Mouse (Mus musculus) G1E-ER4 (cell line): ENCODE data around the gene Srarp. TPM values are rescaled to one million over a fixed set of nuclear protein-coding genes. Genes with fewer than 3 reads are reported as not detected.

Experiments
- GATA1 ChIP-seq: IDR thresholded peaks from one replicate; pipeline ENCODE4 v1.8.0; 2012; ENCODE audit warnings: low read length, inconsistent platforms
- polyA plus RNA-seq: library from polyadenylated mRNA; stranded (reverse); fragments of >175 nt; gene quantifications from 2 replicates; pipeline ENCODE4 v1.2.3, GENCODE M21; 2012

Srarp gene
- polyA plus RNA-seq, 1 experiment = not detected

- no peak for TF ChIP-seq GATA1
Measured at GRCm38 (mm10) chr4:141443641-141444429, 7.9 kb upstream of the Srarp start.

DNA sequence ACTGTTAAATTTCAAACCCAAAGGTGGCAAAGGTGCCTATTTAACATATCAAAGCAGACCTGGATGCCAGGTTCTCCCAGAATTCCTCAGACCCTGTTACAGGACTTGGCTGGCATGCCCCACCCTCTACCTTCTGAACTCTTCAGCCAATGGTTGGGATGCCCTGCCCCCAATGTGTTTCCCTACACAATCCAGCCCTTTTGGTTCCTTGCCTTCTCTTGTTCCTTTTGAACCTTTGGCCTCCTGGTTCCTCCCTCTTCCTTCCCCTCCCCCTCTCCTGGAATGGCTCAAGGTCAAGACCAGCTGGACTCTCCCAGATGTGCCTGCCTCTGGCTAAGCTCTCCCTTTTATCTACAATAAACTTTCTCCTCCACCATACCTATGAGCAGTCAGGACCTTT lies 5.0 kb upstream of the Srarp start:
- no peak for TF ChIP-seq GATA1

DNA sequence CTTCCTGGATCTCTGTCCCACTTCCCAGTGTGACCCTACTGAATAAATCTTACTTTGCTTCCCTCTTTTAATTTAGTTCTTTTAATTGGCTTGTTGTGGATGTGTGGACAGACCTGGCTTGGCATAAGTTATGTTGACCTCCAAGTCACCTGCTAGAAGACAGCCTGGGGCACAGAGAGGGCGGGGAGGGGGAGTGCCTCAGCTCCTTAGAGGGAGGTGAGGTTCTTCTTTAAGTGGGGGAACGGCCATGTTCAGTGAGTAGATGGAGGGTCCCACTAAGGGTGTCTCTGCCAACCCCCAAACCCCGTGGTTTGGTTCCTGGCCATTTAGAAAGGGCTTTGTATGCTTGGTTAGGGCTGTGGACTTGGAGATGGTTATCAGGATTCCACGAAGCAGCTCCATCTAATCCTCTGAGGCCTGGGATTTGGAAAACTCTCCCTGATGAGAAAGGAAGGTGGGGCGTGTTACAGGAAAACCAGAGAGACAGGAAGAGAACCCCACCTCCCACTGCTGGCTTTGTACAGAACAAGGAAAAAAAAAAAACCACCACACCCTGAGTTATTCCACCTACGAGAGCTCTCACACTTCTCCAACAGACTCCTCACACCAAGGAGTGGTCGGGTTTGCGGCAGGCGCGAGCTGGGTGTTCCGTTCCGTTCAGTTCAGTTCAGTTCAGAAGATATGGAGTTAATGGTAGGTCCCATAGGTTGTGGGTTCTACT lies 3.3 kb upstream of the Srarp start:
- no peak for TF ChIP-seq GATA1

DNA sequence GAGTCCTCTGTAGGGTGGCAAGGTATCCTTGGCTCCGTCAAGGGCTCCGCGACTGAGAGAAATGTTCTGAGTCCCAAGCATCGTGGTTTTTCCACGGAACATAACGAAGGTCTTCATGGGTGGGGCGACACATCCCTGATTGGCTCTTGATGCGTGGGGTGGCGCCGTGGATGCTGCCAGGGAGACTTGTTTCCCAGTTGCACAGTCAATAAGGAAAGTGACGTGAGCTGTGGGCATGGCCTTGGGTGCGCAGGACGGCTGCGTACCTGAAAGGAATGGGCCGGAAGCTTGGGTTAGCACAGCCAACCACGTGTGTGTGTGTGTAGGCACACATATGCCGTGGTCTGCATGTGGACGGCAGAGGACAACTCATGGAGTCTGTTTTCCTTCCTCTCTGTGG lies 2.7 kb downstream of the Srarp start:
- TF ChIP-seq GATA1 = no peak

DNA sequence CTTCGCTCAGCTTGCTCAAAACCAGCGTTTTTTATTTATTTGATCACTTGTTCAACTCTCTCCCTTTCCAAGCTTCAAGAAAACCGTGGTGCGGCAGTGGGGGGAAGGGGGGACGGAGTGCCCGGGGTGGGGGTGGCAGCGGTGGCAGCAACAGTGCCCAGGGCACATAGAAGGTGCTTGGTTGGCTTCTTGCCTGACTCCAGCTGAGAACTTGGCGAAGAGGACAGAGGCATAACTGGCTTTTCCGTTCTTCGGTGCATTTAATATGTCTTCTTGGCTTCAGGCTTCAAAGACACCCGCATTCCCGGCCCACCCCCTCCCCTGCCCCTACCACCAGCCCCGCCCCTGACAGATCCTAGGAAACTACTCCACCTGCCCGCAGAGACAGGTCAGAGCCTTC lies 3.2 kb downstream of the Srarp start:
- no peak for TF ChIP-seq GATA1

- TF ChIP-seq GATA1 = no peak
Measured at GRCm38 (mm10) chr4:141430997-141431396, 4.9 kb downstream of the Srarp start.

GRCm38 (mm10) chr4:141429847-141430246 lies 6.1 kb downstream of the Srarp start:
- no peak for TF ChIP-seq GATA1

GRCm38 (mm10) chr4:141429381-141429780 lies 6.5 kb downstream of the Srarp start:
- no peak for TF ChIP-seq GATA1

- no peak for TF ChIP-seq GATA1
Measured at GRCm38 (mm10) chr4:141427921-141428320, 8.0 kb downstream of the Srarp start.

DNA sequence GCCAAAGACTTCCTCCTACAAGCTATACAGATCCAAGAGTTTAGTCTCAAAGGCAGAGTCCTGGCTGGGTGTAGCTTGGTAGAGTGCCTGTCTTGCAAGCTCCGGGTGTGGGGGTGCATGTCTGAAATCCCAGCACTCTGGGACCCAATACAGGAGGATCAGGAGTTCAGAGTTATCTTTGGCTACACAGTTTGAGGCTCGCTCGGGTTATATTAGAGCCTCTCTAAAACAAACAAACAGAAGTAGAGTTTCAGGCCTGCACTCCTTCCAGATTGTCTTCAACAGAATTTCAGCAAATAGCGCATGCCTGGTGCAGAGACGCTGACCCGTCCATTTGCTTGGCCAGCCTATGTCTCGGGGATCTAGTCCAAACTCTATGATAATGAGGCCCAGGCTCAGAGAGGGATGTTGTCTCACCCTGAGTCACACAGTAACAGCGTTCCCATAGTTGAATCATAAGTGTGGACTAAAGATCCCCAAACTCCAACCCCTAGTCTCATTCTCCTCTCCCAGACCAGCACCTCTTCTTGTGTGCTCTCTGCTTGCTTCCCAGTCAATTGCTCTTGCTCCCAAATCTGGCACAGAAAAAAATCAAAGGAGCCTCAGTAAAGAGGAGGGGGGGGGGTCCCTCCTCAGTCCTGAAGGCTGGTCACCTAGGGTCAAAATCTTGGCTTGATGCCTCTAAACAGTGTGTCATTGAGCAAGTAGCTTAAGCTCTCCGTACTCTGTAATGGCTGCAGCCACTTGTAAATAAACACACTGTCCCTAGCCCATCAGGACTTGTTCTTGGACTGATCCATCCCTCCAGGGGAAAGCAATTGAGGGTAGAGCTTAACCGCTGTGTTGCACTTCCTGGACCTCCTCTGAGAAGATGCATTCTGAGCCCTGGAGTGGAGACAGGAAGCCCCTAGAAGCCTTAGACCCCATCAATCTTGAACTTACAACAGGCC lies 8.8 kb downstream of the Srarp start:
- TF ChIP-seq GATA1 = no peak

DNA sequence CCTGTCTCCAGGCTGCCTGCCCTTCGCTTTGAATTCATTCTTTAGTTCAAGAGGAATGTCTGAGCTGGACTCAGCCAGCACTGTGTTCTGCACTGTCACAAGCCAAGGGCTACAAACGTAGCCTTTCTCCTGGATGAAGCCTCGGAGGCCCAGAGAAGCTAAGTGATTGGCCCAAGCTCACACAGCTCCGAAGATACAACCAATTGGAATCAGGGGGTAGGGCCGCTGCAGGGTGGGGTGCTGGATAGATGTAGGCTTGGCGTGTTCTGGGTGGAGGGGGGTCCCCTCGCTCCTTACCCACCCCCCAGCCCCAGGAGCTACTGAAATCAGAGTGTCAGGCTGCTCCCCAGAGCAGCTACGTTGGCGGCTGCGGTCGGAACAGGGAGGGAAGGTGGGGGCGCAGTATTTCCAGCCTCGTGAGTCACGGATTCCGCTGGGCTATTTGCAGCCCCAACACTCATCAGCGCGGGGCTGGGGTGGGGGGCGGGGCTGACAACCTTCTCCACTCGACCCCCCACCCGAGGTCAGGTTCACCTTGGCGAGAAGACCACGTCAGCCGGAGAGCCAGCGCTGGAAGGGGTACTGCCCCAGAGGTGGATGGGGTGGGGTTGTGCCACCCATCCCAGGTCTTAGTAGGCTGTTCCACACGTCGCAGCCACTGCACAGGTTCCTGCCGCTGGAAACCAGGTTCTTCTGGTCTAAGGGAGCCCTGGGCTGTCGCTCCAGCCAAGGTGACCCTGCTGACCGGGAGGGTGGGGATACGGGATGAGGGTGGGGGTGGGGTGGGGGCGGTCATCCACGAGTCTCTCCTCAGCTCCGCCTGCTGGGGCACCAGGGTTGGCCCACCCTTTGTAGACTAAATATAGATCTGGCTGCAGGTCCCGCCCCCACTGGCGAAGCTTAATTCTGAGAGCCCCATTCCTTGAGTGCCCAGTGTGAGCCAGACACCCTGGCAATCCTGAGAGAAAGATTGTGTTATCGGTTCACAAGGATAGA lies 10.1 kb downstream of the Srarp start:
- no peak for TF ChIP-seq GATA1

DNA sequence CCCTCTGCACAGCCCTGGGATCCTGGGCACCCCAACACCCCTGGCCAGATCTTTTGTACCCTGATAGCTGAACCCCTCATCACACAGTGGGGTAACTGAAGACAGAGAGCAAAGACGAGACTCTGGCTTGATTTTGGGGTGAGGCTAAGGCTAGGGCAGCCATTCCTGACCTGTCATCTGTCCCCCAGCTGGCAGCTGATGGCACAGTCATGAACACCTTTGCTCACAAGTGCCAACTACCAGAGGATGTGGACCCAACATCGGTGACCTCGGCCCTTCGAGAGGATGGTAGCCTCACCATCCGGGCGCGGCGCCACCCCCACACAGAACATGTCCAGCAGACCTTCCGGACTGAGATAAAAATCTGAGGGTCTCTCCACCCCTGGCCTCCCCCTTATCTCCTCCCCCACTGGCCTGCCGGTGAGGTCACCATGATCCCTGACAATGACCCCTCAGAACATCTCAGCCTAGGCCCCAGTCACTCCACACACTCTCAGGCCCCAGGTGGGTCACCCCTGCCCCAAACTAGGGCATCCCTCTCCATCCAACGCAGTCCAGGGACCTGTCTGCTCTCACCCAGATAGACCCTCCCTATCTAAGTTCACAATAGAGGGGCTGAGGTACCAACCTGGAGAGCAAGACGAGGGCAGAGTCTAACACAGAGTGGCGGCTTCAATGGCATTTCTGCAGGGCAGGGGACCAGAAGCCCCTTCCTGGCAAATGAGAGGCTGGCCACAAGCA lies 12.0 kb downstream of the Srarp start:
- no peak for TF ChIP-seq GATA1

DNA sequence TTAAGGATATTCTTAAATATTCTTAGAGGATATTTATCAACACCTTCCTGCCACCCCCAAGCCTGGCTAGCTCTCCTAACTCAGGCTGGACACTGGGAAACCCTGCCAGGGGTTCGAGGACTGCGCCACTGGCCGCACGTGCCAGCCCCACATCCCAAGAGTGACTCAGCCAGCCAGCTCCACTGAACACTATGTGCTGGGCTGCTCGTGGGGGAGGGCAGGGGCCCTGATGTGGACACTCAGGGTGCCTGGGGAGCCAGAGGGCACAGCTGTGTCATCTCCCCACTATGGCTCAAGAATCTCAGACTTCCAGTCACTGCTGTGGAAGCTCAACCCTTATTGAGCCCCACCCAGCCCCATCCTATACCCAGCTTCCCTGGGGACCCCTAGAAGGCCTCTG lies 12.6 kb downstream of the Srarp start:
- no peak for TF ChIP-seq GATA1

DNA sequence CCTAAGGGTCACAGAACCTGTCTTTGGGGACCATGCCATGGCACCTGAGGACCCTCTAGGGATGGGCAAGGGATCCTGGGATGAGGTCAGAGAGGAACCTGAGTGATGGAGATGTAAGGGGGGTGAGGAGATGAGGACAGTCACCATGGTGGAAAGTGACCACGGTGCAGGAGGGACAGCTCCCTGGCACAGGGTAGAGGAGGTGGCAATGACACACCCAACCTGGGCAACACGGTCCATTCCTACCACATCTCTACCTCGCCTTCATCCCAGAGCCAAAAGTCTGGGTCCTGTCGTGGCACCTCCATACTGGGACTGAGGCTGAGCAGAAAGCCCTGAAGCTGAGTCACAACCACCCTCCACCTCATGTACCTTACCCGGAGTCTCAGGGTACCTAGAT lies 13.1 kb downstream of the Srarp start:
- TF ChIP-seq GATA1 = no peak
